Mouse (Mus musculus) mature B cell (primary cell): ENCODE measurements around the gene Abca8a.
"Not testable (repeated sequence)": the region's sequence is repeated elsewhere in the genome, so short reads cannot be mapped to it uniquely, and the experiment has no call there.

ENCODE experiments used
- in situ Hi-C: fragments of 300-500 bp; cut with MboI; formaldehyde crosslinking; loops from 2 replicates; pipeline ENCODE4 v1.14.3; 2019

Gene Abca8a

GRCm38 (mm10) chr11:109987460-109988072, 108.2 kb downstream of the Abca8a start:
- in situ Hi-C loops: not testable (repeated sequence)

GRCm38 (mm10) chr11:109981872-109982271, 113.9 kb downstream of the Abca8a start:
- in situ Hi-C loops: no loop called here
